Mouse (Mus musculus) erythroblast, embryonic 14.5 days (primary cell): ENCODE measurements at regions not wholly inside any gene's neighbourhood (a gene's known extent, or its start where the extent isn't known, plus 50 kb on each side); places are given as distances from the start of the nearest gene placed in this dataset.

Source experiments
- H3K27me3 ChIP-seq: 2 replicates; pipeline ENCODE4 v1.6.1; 2012; ENCODE audit warnings: inconsistent platforms; ENCODE audit not compliant: control insufficient read depth
- H3K36me3 ChIP-seq: 2 replicates; pipeline ENCODE4 v1.6.1; 2012; ENCODE audit warnings: mild to moderate bottlenecking, inconsistent platforms; ENCODE audit not compliant: control insufficient read depth
- H3K4me1 ChIP-seq: 2 replicates; pipeline ENCODE4 v1.6.1; 2012; ENCODE audit warnings: inconsistent platforms; ENCODE audit not compliant: control insufficient read depth
- H3K4me3 ChIP-seq: replicated peaks from 2 replicates; pipeline ENCODE3; 2012; ENCODE audit warnings: moderate library complexity, mild to moderate bottlenecking, inconsistent platforms
- H3K9me3 ChIP-seq: 2 replicates; pipeline ENCODE4 v1.6.1; 2012; ENCODE audit warnings: low read length, inconsistent platforms, mixed read lengths; ENCODE audit not compliant: control insufficient read depth
- GATA1 ChIP-seq: IDR thresholded peaks from 2 replicates; pipeline ENCODE4 v1.6.1; 2012; ENCODE audit warnings: low read length, inconsistent platforms, mixed read lengths
- TAL1 ChIP-seq: IDR thresholded peaks from 3 replicates; pipeline ENCODE4 v1.6.1; 2012; ENCODE audit warnings: low read length, inconsistent platforms, mixed read lengths

DNA sequence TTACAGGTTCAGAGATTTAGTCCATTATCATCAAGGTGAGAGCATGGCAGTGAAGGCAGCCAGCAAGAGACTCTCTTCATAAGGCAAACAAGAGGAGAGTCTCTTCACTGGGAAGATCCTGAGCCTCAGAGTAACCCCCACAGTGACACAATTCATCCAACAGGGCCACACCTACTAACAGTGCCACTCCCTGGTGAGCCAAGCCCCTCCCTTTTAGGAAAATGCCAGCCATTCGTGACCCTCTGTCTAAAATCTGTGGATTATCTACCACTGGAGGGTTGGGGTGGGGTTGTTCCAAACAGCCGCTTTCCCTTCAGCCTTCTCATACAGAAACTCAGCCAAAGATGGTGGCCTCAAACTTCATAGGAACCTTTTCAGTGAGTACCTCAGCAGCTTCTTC lies 65.9 kb upstream of the Ipo5 start:
- TF ChIP-seq GATA1: no peak
- no peak for TF ChIP-seq TAL1
- no peaks in the 10 kb centered on the region for H3K36me3 ChIP-seq
- H3K9me3 ChIP-seq: no peaks in the 10 kb centered on the region
- H3K4me1 ChIP-seq: no peaks in the 10 kb centered on the region
- H3K4me3 ChIP-seq: no peak overlapping the region
- no peaks in the 10 kb centered on the region for H3K27me3 ChIP-seq

DNA sequence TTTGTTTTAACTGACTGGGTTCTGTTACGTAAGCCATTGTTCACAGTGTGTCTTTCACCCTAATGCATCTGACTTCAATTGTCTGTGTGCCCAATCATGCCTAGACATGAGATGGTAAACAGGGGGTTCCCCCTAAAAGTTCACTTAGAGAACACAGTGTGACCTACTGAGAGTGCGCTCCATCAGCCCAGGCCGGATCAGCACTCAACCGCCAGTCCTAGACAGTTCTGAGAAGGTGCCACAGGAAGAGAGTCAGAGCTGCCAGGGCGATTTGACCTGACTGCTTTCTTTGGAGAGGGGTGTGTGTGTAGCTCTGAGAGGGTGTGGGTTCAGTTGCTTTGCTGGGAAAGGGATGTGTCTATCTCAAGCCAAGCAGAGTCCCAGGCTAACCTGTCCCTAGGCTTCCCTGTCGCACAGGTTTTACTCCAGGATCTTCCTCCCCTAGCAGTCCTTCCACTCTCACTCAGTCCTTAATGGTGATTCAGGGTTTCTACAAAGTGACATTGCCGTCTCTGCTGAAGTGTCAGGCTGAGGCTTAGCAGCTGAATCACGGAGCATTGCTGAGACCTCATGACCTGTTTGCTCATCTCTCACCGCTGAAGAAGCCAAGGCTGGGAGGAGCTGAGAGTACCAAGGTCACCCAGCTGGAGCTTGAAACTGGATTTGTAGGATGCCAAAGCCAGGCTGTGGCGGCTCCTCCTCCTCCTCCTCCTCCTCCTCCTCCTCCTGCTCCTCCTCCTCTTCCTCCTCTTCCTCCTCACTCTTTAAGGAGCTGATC lies 64.8 kb upstream of the Ipo5 start:
- Histone ChIP-seq H3K4me1 (no peaks in the 10 kb centered on the region), H3K27me3 (no peaks in the 10 kb centered on the region), H3K36me3 (no peaks in the 10 kb centered on the region), H3K4me3 (no peak overlapping the region), H3K9me3 (no peaks in the 10 kb centered on the region)
- TF ChIP-seq GATA1 (no peak), TAL1 (no peak)

DNA sequence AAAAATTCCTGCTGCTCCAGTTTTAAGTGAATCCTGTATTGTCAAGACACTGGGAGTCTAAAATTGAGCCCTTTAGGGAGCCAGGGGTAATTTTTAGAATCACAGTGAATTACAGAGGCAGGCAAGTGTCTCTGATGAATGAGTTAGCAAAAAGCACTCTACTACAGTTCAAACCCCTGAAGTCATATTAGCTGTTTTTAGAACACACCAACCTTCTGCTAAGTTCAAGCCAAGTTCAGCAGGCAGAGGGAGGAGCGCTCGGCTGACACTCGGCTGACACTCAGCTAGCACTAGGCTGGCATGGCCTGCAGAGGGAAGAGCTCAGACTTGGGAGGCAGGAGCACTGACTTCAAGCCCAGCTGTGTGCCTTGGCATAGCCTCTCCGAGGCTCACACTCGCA lies 64.0 kb upstream of the Ipo5 start:
- Histone ChIP-seq H3K4me1 (no peaks in the 10 kb centered on the region), H3K36me3 (no peaks in the 10 kb centered on the region), H3K4me3 (no peak overlapping the region), H3K27me3 (no peaks in the 10 kb centered on the region), H3K9me3 (peaks cover 3% of the 10 kb centered on the region; the same call in 1 of the 2 replicates)
- no peak for TF ChIP-seq TAL1
- no peak for TF ChIP-seq GATA1

DNA sequence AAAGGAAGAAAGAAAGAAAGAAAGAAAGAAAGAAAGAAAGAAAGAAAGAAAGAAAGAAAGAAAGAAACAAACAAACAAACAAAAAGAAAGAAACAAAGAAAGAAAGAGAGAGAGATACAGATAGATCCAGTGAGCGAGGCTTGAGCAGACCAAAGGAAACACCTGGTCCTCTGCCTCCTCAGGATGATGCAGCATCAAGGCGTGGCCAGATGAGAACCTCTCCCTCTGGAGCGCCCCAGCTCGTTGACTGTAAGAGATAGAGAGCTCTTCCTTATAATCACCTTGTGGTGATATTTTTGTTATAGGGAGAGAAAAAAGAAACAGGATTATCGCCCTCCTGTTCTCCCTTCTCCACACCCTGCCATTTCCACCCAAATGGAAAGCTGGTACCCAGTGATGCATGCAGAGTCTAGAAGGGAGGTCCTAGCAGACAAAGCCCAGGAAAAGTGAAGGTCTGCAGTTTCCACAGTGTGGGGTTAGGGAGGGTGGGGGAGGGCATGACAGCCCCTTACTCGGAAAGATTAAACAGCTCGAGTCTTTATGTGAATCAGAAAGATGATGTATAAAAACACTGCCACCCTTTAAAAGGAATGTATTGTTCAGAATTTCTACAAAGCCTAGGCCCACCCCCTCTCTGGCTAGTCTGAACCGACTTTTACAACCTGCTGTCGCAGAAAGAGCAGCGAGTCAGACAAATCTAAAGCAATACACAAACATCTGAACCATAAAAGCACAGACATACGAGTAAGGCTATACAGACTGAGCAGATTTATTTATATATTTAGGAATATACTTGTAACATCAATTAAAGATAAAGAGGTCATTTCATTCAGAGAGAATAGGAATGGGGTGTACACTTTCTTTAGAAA lies 62.7 kb upstream of the Ipo5 start:
- Histone ChIP-seq H3K4me1 (no peaks in the 10 kb centered on the region), H3K4me3 (no peak overlapping the region), H3K36me3 (no peaks in the 10 kb centered on the region), H3K9me3 (peaks cover 5% of the 10 kb centered on the region; the same call in 1 of the 2 replicates), H3K27me3 (no peaks in the 10 kb centered on the region)
- TF ChIP-seq TAL1 (no peak), GATA1 (no peak)

DNA sequence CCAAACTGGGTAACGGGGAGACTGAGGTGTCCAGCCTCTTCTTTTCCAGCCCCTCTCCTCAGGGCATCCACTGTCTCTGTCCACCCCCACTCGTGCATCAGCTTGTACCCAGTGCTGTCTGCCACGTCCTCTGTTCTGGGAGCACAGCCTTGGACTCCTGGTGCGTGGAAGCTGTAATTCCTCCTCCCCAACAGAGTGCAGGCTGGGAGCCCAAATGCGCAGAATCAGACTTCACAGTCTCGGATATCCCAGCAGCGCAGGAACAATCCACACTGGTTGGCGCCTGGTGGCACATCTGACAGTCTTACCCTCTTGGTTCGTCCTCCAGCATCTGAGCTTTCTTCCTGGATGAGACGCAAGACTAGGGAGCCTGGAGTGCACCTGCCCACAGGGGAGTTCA lies 61.9 kb upstream of the Ipo5 start:
- Histone ChIP-seq H3K9me3 (peaks cover 9% of the 10 kb centered on the region; the same call in 1 of the 2 replicates), H3K4me3 (no peak overlapping the region)

DNA sequence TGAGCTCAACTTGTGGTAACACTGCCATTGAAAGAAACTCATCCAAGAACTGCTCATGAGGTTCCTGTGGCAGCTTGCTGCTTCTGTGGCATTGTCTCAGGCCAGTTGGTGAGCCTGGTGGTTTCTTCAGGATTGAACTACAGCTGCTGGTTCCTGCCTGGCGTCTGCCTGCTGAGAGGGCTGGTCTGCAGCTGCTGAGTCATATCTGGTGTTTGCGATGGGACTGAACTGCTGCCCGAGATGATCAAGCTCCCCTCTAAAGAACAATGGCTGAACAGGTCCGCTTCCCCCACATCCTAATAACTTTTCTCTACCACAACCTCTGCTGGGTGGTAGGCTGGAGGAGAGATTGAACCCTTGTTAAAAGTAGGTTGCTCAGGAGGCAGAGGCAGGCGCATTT lies 57.4 kb upstream of the Ipo5 start:
- no peaks in the 10 kb centered on the region for H3K27me3 ChIP-seq
- no peaks in the 10 kb centered on the region for H3K4me1 ChIP-seq
- TF ChIP-seq GATA1: no peak
- H3K4me3 ChIP-seq: no peak overlapping the region
- H3K9me3 ChIP-seq: peaks cover 25% of the 10 kb centered on the region
- no peaks in the 10 kb centered on the region for H3K36me3 ChIP-seq

More for the DNA sequence above, 61.9 kb upstream of the Ipo5 start:
- TF ChIP-seq GATA1 (no peak), TAL1 (no peak)
- Histone ChIP-seq H3K36me3 (no peaks in the 10 kb centered on the region), H3K27me3 (no peaks in the 10 kb centered on the region), H3K4me1 (no peaks in the 10 kb centered on the region)

DNA sequence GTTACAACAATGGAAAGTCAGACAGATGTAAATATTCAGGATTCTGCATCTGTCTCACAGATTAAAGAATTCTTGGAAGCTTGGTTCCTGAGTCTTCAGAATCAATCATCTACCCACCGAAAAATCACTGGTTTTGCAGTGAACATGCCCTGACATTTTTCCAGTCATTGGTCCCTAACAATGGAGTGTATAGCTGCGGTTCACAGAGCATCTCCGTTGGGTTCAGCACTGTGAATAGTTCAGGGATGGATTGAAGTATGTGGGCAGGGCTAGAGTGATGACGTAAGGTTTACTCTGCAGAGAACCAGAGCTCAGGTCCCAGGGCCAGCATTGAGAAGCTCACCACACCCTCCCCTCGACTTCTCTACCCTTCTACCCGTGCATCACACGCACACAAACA lies 56.5 kb upstream of the Ipo5 start:
- H3K27me3 ChIP-seq: no peaks in the 10 kb centered on the region
- H3K4me3 ChIP-seq: no peak overlapping the region
- peaks cover 34% of the 10 kb centered on the region for H3K9me3 ChIP-seq
- H3K36me3 ChIP-seq: no peaks in the 10 kb centered on the region
- TF ChIP-seq TAL1 (no peak), GATA1 (no peak)
- H3K4me1 ChIP-seq: no peaks in the 10 kb centered on the region

DNA sequence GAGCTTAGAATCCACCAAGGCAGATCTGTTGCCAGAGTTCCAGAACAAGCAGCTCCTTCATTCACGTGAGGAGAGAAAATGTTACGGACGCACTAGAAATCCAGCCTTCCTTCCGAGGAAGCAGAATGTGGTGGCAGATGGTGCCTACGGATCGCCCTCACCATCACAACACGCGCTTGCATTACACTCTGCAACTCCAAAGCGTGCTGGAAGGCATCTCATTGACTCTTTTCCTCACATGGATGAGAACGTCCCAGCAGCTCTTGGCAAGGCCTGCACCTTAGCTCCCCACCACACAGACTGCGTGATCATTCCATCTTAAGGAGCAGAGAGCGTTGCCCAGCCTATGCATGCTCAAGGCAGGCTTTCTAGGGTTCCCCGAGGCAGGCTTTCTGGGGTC lies 55.8 kb upstream of the Ipo5 start:
- no peaks in the 10 kb centered on the region for H3K4me1 ChIP-seq
- no peaks in the 10 kb centered on the region for H3K27me3 ChIP-seq
- H3K36me3 ChIP-seq: no peaks in the 10 kb centered on the region
- TF ChIP-seq GATA1 (no peak), TAL1 (no peak)
- H3K9me3 ChIP-seq: peaks cover 34% of the 10 kb centered on the region
- H3K4me3 ChIP-seq: no peak overlapping the region
